Mouse (Mus musculus): ENCODE measurements around the gene 4921509C19Rik. TPM values are rescaled to one million over a fixed set of nuclear protein-coding genes. Genes with fewer than 3 reads are reported as not detected.
"Not testable (repeated sequence)": the region's sequence is repeated elsewhere in the genome, so short reads cannot be mapped to it uniquely, and the experiment has no call there.

Gene 4921509C19Rik
- not detected in 2 replicates for polyA plus RNA-seq (2014; fragmentation: Nextera tagmentation; extraction: Ambion mirVana)

DNA sequence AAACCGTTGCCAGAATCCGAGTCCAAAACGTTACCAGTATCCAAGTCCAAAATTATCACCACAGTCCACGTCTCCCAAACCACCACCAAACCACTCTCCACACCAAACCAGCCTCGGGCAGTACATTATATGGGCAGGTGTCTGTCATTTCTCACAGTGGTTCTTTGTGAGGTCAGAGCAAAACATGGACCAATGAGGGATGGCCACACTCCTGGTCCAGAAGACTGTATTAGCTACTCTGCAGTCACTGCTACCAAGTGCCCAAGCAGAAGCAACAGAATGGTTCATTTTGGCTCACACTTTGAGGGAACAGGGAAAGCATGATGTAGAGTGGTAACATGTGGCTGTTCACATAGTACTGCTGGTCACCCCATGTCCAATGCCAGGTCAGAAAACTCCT, at the start of gene 4921509C19Rik:
TSS of gene 4921509C19Rik (minus strand) at position 101 of the 400 bp plus-strand sequence.
- H3K4me3 ChIP-seq (ENCODE audit: low read depth, low read length); H3K9ac ChIP-seq (ENCODE audit: low read length); H3K4me2 ChIP-seq (ENCODE audit: low read depth); H3K9me3 ChIP-seq (ENCODE audit: control insufficient read depth, low read length); ATAC-seq (ENCODE audit: insufficient read depth, low FRiP score, low TSS enrichment); DNase-seq (ENCODE audit: low spot score); H3K4me1 ChIP-seq (ENCODE audit: control insufficient read depth, insufficient read depth, low read length); H3K36me3 ChIP-seq (ENCODE audit: control insufficient read depth, insufficient read depth, low read length); H3K27me3 ChIP-seq (ENCODE audit: control insufficient read depth, insufficient read depth, low read length); H3K27ac ChIP-seq (ENCODE audit: low read depth, low read length): not testable (repeated sequence)
- 94% methylated on average over 4 of the region's 5 CpGs for WGBS

DNA sequence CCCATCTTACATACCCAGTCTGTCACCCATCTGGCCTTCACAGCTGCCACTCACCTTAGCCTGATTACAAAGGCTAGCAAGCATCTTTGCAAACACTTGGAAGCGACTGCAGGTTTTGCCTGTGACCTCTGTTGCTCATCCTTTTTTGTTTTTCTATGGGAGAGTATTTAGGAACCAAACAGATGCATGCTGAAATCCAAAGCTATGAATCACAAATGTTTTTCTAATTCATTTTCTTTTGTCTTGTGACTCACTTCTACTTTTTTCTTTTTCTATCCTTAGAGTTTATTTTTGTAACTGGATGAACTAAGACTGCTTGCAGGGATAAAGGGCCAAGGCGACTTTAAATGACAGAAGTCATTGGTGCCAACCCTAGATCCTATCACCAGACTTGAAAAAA, 49.6 kb upstream of the 4921509C19Rik start:
- 79% methylated on average over 2 of the region's 2 CpGs for WGBS
- H3K4me1 ChIP-seq (ENCODE audit: control insufficient read depth, insufficient read depth, low read length) = no peaks in the 10 kb centered on the region
- no peak overlapping the region for H3K9ac ChIP-seq (ENCODE audit: low read length)
- no peaks in the 10 kb centered on the region for H3K36me3 ChIP-seq (ENCODE audit: control insufficient read depth, insufficient read depth, low read length)
- H3K27me3 ChIP-seq (ENCODE audit: control insufficient read depth, insufficient read depth, low read length) = no peaks in the 10 kb centered on the region
- DNase-seq (ENCODE audit: low spot score) = no peak
- H3K27ac ChIP-seq (ENCODE audit: low read depth, low read length) = no peak overlapping the region
- no peaks in the 10 kb centered on the region for H3K9me3 ChIP-seq (ENCODE audit: control insufficient read depth, low read length)
- no peak overlapping the region for H3K4me2 ChIP-seq (ENCODE audit: low read depth)
- no peak for ATAC-seq (ENCODE audit: insufficient read depth, low FRiP score, low TSS enrichment)
- H3K4me3 ChIP-seq (ENCODE audit: low read depth, low read length) = no peak overlapping the region

DNA sequence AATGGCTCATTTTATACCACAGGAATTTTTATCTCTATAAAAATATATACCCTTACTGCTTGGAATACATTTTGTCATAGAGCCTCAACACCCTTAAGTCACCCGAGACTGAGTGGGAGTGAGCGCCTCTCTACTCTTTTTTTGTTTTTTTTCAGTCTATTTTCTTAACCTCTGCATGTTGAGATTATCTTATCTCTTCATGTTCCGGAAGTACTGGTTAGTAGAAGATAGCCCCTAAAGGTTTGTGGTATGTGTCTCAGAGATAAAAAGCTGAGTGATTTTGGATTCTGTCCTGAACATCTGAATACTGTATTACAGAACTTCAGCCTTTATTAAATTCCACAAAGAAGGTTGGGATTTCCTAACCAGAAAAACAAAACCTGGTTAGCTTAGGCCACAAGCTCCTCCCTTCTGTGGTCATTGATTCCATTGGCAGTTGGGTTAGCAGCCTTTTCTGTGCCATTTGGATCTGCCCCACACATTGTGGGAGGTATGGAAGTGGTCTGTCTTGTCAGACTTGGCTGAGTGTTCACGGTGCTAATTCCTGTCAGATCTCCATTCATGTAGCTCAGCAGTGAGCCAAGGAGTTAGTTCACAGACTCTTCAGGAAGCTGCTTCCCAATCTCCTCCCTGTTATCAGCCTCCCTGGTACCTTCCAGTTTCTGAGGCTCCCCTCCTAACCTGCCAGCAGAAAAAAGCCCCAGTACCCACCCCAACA, 48.5 kb upstream of the 4921509C19Rik start:
- 76% methylated on average over 4 of the region's 4 CpGs for WGBS

DNA sequence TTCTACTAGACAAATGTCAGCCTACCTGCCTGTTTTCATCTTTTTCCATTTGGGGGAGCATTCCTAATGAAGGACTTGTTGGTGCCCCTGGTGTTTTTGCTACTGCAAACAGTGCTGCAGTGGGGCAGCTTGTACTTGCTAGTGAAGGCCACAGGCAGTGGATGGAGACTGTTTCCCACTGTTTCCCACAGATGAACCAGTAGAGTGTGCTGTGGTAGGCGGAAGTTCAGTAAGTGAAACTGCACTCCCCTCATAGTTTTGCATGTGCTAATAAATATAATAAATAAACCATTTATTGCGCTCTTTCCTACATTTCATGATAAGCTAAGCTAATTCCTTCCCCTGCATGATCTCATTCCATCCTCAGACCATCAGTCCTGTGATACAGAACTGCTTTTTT, 43.0 kb upstream of the 4921509C19Rik start:
- ATAC-seq (ENCODE audit: insufficient read depth, low FRiP score, low TSS enrichment) (no peak), DNase-seq (ENCODE audit: low spot score) (no peak)
- no peak overlapping the region for H3K4me2 ChIP-seq (ENCODE audit: low read depth)
- H3K27ac ChIP-seq (ENCODE audit: low read depth, low read length) = no peak overlapping the region
- H3K4me1 ChIP-seq (ENCODE audit: control insufficient read depth, insufficient read depth, low read length) = no peaks in the 10 kb centered on the region
- peaks cover 6% of the 10 kb centered on the region for H3K36me3 ChIP-seq (ENCODE audit: control insufficient read depth, insufficient read depth, low read length)
- no peak overlapping the region for H3K4me3 ChIP-seq (ENCODE audit: low read depth, low read length)
- 93% methylated on average over 2 of the region's 2 CpGs for WGBS
- H3K27me3 ChIP-seq (ENCODE audit: control insufficient read depth, insufficient read depth, low read length) = no peaks in the 10 kb centered on the region
- no peaks in the 10 kb centered on the region for H3K9me3 ChIP-seq (ENCODE audit: control insufficient read depth, low read length)
- no peak overlapping the region for H3K9ac ChIP-seq (ENCODE audit: low read length)

More for the DNA sequence above, 48.5 kb upstream of the 4921509C19Rik start:
- Histone ChIP-seq H3K27ac (ENCODE audit: low read depth, low read length) (no peak overlapping the region), H3K9me3 (ENCODE audit: control insufficient read depth, low read length) (no peaks in the 10 kb centered on the region), H3K27me3 (ENCODE audit: control insufficient read depth, insufficient read depth, low read length) (no peaks in the 10 kb centered on the region), H3K4me1 (ENCODE audit: control insufficient read depth, insufficient read depth, low read length) (no peaks in the 10 kb centered on the region), H3K4me3 (ENCODE audit: low read depth, low read length) (no peak overlapping the region), H3K4me2 (ENCODE audit: low read depth) (no peak overlapping the region), H3K9ac (ENCODE audit: low read length) (no peak overlapping the region), H3K36me3 (ENCODE audit: control insufficient read depth, insufficient read depth, low read length) (no peaks in the 10 kb centered on the region)
- ATAC-seq (ENCODE audit: insufficient read depth, low FRiP score, low TSS enrichment) (no peak), DNase-seq (ENCODE audit: low spot score) (no peak)

DNA sequence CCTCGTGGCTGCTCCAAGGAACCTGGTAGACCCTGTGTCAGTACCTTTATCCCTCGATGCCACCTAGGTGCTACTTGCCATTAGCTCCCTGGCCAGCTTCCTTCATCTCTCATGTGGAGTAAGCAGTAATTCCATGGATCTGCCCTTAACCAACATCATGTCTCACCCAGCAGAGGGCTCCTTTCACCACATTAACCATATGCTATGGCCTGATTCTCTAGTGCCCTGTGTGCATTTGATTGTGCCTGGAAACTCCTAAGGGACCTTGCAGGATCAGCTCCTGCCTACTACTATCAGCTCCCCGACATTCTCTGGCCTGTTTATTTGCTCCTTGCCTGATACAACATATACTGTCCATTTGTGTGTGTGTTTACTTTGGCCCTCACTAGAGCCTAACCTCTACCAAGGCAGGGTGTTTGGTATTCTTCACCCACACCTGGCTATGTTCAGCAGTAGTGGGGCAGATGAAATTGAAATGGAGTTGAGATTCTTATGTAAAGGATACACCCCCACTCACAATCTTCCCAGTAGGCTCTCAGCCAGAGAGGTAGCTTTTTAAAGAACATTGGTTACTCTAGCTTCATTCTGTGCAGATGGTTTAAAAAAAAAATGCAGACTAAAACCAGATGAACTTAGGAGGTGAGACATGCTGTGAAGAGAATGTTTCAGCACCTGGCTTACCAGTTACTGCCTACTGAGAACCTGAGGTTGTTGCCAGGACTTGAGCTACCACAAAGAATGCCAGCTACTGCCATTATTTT, 37.8 kb upstream of the 4921509C19Rik start:
- no peak overlapping the region for H3K27ac ChIP-seq (ENCODE audit: low read depth, low read length)
- peaks cover 25% of the 10 kb centered on the region for H3K36me3 ChIP-seq (ENCODE audit: control insufficient read depth, insufficient read depth, low read length)
- no peaks in the 10 kb centered on the region for H3K9me3 ChIP-seq (ENCODE audit: control insufficient read depth, low read length)
- 90% methylated on average over 3 of the region's 3 CpGs for WGBS
- H3K27me3 ChIP-seq (ENCODE audit: control insufficient read depth, insufficient read depth, low read length) = no peaks in the 10 kb centered on the region
- DNase-seq (ENCODE audit: low spot score) (no peak), ATAC-seq (ENCODE audit: insufficient read depth, low FRiP score, low TSS enrichment) (no peak)
- no peak overlapping the region for H3K9ac ChIP-seq (ENCODE audit: low read length)
- no peak overlapping the region for H3K4me2 ChIP-seq (ENCODE audit: low read depth)
- no peak overlapping the region for H3K4me3 ChIP-seq (ENCODE audit: low read depth, low read length)
- H3K4me1 ChIP-seq (ENCODE audit: control insufficient read depth, insufficient read depth, low read length) = no peaks in the 10 kb centered on the region

DNA sequence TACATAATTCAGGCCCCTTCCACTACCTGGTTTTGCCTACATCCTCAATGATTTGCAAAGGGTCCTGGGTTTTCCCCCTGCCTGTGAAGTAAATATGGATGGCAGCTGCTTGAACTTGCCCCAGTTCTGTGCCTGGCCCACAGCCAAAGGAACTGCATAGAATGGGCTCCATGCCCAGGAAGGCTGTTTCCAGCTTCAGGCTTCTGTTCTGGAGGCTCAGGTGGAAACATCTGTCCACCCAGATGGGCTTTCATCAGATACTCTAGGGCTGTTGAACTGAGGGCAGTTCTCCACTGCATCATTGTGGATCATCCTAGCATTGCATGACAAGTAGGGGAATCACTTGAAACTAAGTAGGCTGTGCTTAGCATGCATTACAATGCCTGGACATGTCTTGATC, 36.2 kb upstream of the 4921509C19Rik start:
- no peak for DNase-seq (ENCODE audit: low spot score)
- Histone ChIP-seq H3K27ac (ENCODE audit: low read depth, low read length) (no peak overlapping the region), H3K4me3 (ENCODE audit: low read depth, low read length) (no peak overlapping the region), H3K4me2 (ENCODE audit: low read depth) (no peak overlapping the region), H3K9me3 (ENCODE audit: control insufficient read depth, low read length) (no peaks in the 10 kb centered on the region), H3K27me3 (ENCODE audit: control insufficient read depth, insufficient read depth, low read length) (no peaks in the 10 kb centered on the region), H3K9ac (ENCODE audit: low read length) (no peak overlapping the region), H3K4me1 (ENCODE audit: control insufficient read depth, insufficient read depth, low read length) (no peaks in the 10 kb centered on the region), H3K36me3 (ENCODE audit: control insufficient read depth, insufficient read depth, low read length) (peaks cover 25% of the 10 kb centered on the region)
- no peak for ATAC-seq (ENCODE audit: insufficient read depth, low FRiP score, low TSS enrichment)

DNA sequence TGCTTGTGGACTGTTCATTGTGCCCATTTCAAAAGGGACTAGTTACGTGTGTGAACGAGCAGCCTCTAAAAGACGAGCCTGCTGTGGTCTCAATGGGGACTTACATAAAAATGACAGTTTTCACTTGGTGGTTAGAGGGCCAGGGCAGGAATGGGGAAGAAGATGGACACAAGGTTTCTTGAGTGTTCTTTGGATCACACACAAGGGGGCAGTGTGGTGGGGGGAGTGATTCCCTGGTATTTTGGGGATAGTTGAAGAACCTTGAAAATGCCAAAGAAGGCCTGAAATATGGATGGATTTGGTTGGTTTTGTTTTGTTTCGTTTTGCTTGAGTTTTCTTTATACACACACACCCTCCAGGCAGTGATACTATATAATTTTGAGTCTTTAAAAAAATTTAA, 28.3 kb upstream of the 4921509C19Rik start:
- Histone ChIP-seq H3K4me1 (ENCODE audit: control insufficient read depth, insufficient read depth, low read length) (no peaks in the 10 kb centered on the region), H3K27ac (ENCODE audit: low read depth, low read length) (no peak overlapping the region), H3K36me3 (ENCODE audit: control insufficient read depth, insufficient read depth, low read length) (peaks cover 18% of the 10 kb centered on the region), H3K9me3 (ENCODE audit: control insufficient read depth, low read length) (no peaks in the 10 kb centered on the region), H3K4me3 (ENCODE audit: low read depth, low read length) (no peak overlapping the region), H3K9ac (ENCODE audit: low read length) (no peak overlapping the region), H3K27me3 (ENCODE audit: control insufficient read depth, insufficient read depth, low read length) (no peaks in the 10 kb centered on the region), H3K4me2 (ENCODE audit: low read depth) (no peak overlapping the region)
- ATAC-seq (ENCODE audit: insufficient read depth, low FRiP score, low TSS enrichment) = no peak
- WGBS = 91% methylated on average over 4 of the region's 4 CpGs
- no peak for DNase-seq (ENCODE audit: low spot score)

DNA sequence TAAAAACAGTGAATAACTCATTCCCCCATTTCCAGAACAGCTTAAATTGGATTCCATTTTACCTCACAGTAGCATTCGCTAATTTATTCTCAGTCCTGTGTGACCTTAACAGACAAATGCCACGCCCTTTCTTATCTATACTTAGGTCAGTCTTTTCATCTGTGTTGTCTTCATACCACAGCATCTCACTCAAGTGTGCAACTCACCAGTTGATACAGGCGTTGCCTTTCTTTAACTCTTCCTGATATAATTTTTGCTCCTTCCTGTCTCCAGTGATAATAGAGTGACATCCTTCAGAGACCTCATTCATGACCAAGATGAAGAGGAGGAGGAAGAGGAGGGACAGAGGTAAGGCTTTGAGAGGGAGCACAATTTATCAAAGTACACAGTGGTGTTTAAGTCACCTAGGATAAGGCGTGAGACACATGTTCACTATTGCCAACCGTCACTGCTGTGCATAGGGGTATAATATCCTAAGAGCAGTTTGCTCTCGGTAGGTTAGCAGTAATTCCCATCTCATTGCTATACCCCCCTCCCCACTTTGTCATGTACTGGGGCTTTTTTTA, 24.6 kb upstream of the 4921509C19Rik start:
- Histone ChIP-seq H3K4me2 (ENCODE audit: low read depth) (no peak overlapping the region), H3K4me1 (ENCODE audit: control insufficient read depth, insufficient read depth, low read length) (no peaks in the 10 kb centered on the region), H3K27me3 (ENCODE audit: control insufficient read depth, insufficient read depth, low read length) (no peaks in the 10 kb centered on the region), H3K9ac (ENCODE audit: low read length) (no peak overlapping the region), H3K4me3 (ENCODE audit: low read depth, low read length) (no peak overlapping the region), H3K27ac (ENCODE audit: low read depth, low read length) (no peak overlapping the region), H3K9me3 (ENCODE audit: control insufficient read depth, low read length) (no peaks in the 10 kb centered on the region), H3K36me3 (ENCODE audit: control insufficient read depth, insufficient read depth, low read length) (peaks cover 11% of the 10 kb centered on the region)
- no peak for DNase-seq (ENCODE audit: low spot score)
- WGBS = 92% methylated on average over 6 of the region's 6 CpGs
- ATAC-seq (ENCODE audit: insufficient read depth, low FRiP score, low TSS enrichment) = no peak
